Mouse (Mus musculus): ENCODE results near the gene Spock1. TPM values are rescaled to one million over a fixed set of nuclear protein-coding genes. Genes with fewer than 3 reads are reported as not detected.
A peak's percentile ranks its signal among the peaks of the same experiment; 100 is the strongest.

The Spock1 gene
- polyA plus RNA-seq, 1 experiment from 2014 or later: 1.6 TPM

DNA sequence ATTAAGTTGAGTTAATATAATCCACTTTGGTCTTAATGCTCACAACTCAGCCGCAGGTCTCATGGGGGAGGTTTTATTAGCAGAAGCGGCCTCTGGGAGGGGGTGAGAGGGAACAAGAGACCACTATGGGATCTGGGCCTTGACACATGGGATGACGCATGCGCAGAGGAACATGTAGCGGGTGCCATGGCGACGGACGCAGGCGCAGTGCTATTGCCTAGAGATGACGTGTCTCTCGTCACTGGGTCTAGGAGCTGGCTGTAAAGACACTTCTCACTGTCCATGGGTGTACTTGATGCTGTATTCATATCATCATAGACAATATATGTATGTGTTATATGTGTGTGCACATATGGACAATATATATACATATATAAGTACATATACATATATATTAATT lies 29.3 kb downstream of the Spock1 start:
- Histone ChIP-seq H3K4me3 (ENCODE audit: low read depth, low read length) (no peak overlapping the region), H3K36me3 (ENCODE audit: control insufficient read depth, insufficient read depth, low read length) (no peaks in the 10 kb centered on the region), H3K27ac (replicated peaks) (no peak overlapping the region), H3K9me3 (ENCODE audit: control insufficient read depth, low read length) (no peaks in the 10 kb centered on the region), H3K9ac (ENCODE audit: low read length) (no peak overlapping the region), H3K4me2 (replicated peaks; ENCODE audit: low read depth) (no peak overlapping the region), H3K4me1 (replicated peaks; ENCODE audit: control insufficient read depth, insufficient read depth) (no peaks in the 10 kb centered on the region), H3K27me3 (ENCODE audit: control insufficient read depth, insufficient read depth, low read length) (no peaks in the 10 kb centered on the region)
- no peak for DNase-seq (ENCODE audit: low spot score)
- 91% methylated on average over 11 of the region's 11 CpGs for WGBS
- no peak for ATAC-seq (ENCODE audit: low FRiP score, low TSS enrichment)
- TF ChIP-seq CTCF (IDR thresholded peaks at IDR 0.05; ENCODE audit: low read depth): no peak
- no peak for TF ChIP-seq EP300 (optimal IDR thresholded peaks at IDR 0.05)

- DNase-seq (ENCODE audit: low spot score): no peak
- WGBS: 40% methylated on average over 10 of the region's 10 CpGs
- Histone ChIP-seq H3K27me3 (ENCODE audit: control insufficient read depth, insufficient read depth, low read length) (no peaks in the 10 kb centered on the region), H3K4me3 (ENCODE audit: low read depth, low read length) (no peak overlapping the region), H3K4me2 (replicated peaks; ENCODE audit: low read depth) (no peak overlapping the region), H3K9ac (ENCODE audit: low read length) (no peak overlapping the region), H3K4me1 (replicated peaks; ENCODE audit: control insufficient read depth, insufficient read depth) (no peaks in the 10 kb centered on the region), H3K27ac (replicated peaks) (no peak overlapping the region), H3K36me3 (ENCODE audit: control insufficient read depth, insufficient read depth, low read length) (no peaks in the 10 kb centered on the region), H3K9me3 (ENCODE audit: control insufficient read depth, low read length) (no peaks in the 10 kb centered on the region)
- ATAC-seq (ENCODE audit: low FRiP score, low TSS enrichment): no peak
- TF ChIP-seq CTCF (IDR thresholded peaks at IDR 0.05; ENCODE audit: low read depth): no peak
Observed at GRCm38 (mm10) chr13:57877782-57878181, 30.4 kb downstream of the Spock1 start.

GRCm38 (mm10) chr13:57876966-57877365 lies 31.2 kb downstream of the Spock1 start:
- H3K4me3 ChIP-seq (ENCODE audit: low read depth, low read length): no peak overlapping the region
- DNase-seq (ENCODE audit: low spot score) (no peak), ATAC-seq (ENCODE audit: low FRiP score, low TSS enrichment) (no peak)
- H3K9me3 ChIP-seq (ENCODE audit: control insufficient read depth, low read length): no peaks in the 10 kb centered on the region
- no peak overlapping the region for H3K27ac ChIP-seq (replicated peaks)
- no peak overlapping the region for H3K9ac ChIP-seq (ENCODE audit: low read length)
- no peaks in the 10 kb centered on the region for H3K36me3 ChIP-seq (ENCODE audit: control insufficient read depth, insufficient read depth, low read length)
- H3K4me1 ChIP-seq (replicated peaks; ENCODE audit: control insufficient read depth, insufficient read depth): no peaks in the 10 kb centered on the region
- TF ChIP-seq CTCF (IDR thresholded peaks at IDR 0.05; ENCODE audit: low read depth) (no peak), EP300 (optimal IDR thresholded peaks at IDR 0.05) (no peak)
- H3K4me2 ChIP-seq (replicated peaks; ENCODE audit: low read depth): no peak overlapping the region
- no peaks in the 10 kb centered on the region for H3K27me3 ChIP-seq (ENCODE audit: control insufficient read depth, insufficient read depth, low read length)
- WGBS: 79% methylated on average over 5 of the region's 5 CpGs

GRCm38 (mm10) chr13:57870058-57870457 lies 38.1 kb downstream of the Spock1 start:
- Histone ChIP-seq H3K27ac (replicated peaks) (no peak overlapping the region), H3K36me3 (ENCODE audit: control insufficient read depth, insufficient read depth, low read length) (no peaks in the 10 kb centered on the region), H3K9ac (ENCODE audit: low read length) (no peak overlapping the region), H3K4me2 (replicated peaks; ENCODE audit: low read depth) (no peak overlapping the region), H3K4me3 (ENCODE audit: low read depth, low read length) (no peak overlapping the region), H3K27me3 (ENCODE audit: control insufficient read depth, insufficient read depth, low read length) (no peaks in the 10 kb centered on the region), H3K4me1 (replicated peaks; ENCODE audit: control insufficient read depth, insufficient read depth) (no peaks in the 10 kb centered on the region), H3K9me3 (ENCODE audit: control insufficient read depth, low read length) (no peaks in the 10 kb centered on the region)
- TF ChIP-seq EP300 (optimal IDR thresholded peaks at IDR 0.05) (no peak), CTCF (IDR thresholded peaks at IDR 0.05; ENCODE audit: low read depth) (no peak)
- WGBS: 74% methylated on average over 4 of the region's 4 CpGs
- DNase-seq (ENCODE audit: low spot score) (no peak), ATAC-seq (ENCODE audit: low FRiP score, low TSS enrichment) (no peak)

- peak; percentile 30 for DNase-seq (ENCODE audit: low spot score)
- no peak for ATAC-seq (ENCODE audit: low FRiP score, low TSS enrichment)
- 47% methylated on average over 7 of the region's 7 CpGs for WGBS
- H3K9ac ChIP-seq (ENCODE audit: low read length): no peak overlapping the region
- H3K4me1 ChIP-seq (replicated peaks; ENCODE audit: control insufficient read depth, insufficient read depth): no peaks in the 10 kb centered on the region
- no peak overlapping the region for H3K4me2 ChIP-seq (replicated peaks; ENCODE audit: low read depth)
- no peaks in the 10 kb centered on the region for H3K36me3 ChIP-seq (ENCODE audit: control insufficient read depth, insufficient read depth, low read length)
- H3K27me3 ChIP-seq (ENCODE audit: control insufficient read depth, insufficient read depth, low read length): no peaks in the 10 kb centered on the region
- no peaks in the 10 kb centered on the region for H3K9me3 ChIP-seq (ENCODE audit: control insufficient read depth, low read length)
- H3K4me3 ChIP-seq (ENCODE audit: low read depth, low read length): no peak overlapping the region
- TF ChIP-seq CTCF (IDR thresholded peaks at IDR 0.05; ENCODE audit: low read depth) (no peak), EP300 (optimal IDR thresholded peaks at IDR 0.05) (no peak)
- H3K27ac ChIP-seq (replicated peaks): no peak overlapping the region
Observed at GRCm38 (mm10) chr13:57867586-57867985, 40.5 kb downstream of the Spock1 start.

DNA sequence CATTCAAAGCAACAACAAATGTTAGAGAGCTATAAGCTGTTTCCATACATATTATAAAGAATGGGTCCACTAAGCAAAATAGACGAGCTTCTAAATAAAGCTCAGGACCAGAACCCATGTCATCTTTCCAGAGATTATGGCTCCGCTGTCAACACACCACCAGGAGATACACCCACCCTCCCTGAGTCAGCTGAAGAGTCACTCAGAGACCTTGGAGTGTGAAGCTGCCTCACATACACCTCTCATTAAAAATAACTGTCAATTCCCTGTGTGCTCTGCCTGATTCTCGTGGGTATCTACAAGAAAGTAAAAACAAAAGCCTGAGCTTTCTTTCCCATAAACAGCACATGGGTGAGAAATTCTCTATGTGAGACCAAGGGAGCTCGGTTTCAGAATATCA lies 43.1 kb downstream of the Spock1 start:
- ATAC-seq (ENCODE audit: low FRiP score, low TSS enrichment): no peak
- H3K36me3 ChIP-seq (ENCODE audit: control insufficient read depth, insufficient read depth, low read length): no peaks in the 10 kb centered on the region
- H3K27ac ChIP-seq (replicated peaks): no peak overlapping the region
- TF ChIP-seq CTCF (IDR thresholded peaks at IDR 0.05; ENCODE audit: low read depth) (no peak), EP300 (optimal IDR thresholded peaks at IDR 0.05) (no peak)
- H3K27me3 ChIP-seq (ENCODE audit: control insufficient read depth, insufficient read depth, low read length): no peaks in the 10 kb centered on the region
- H3K9me3 ChIP-seq (ENCODE audit: control insufficient read depth, low read length): no peaks in the 10 kb centered on the region
- DNase-seq (ENCODE audit: low spot score): no peak
- H3K4me1 ChIP-seq (replicated peaks; ENCODE audit: control insufficient read depth, insufficient read depth): no peaks in the 10 kb centered on the region
- H3K4me2 ChIP-seq (replicated peaks; ENCODE audit: low read depth): no peak overlapping the region
- no peak overlapping the region for H3K4me3 ChIP-seq (ENCODE audit: low read depth, low read length)
- WGBS: 63% methylated on average over 4 of the region's 4 CpGs
- no peak overlapping the region for H3K9ac ChIP-seq (ENCODE audit: low read length)

All from stomach, postnatal 0 days (tissue).